Mouse (Mus musculus) hindbrain, embryonic 10.5 days (tissue): ENCODE results near the gene Urb1. TPM values are rescaled to one million over a fixed set of nuclear protein-coding genes. Genes with fewer than 3 reads are reported as not detected.

Experiments
- DNase-seq: peaks from one replicate; pipeline ENCODE4 v3.0.0-alpha.2; 2017; ENCODE audit warnings: low spot score
- H3K27ac ChIP-seq: fragments of 300-500 bp; sonication (generic); 2 replicates; pipeline ENCODE4 v1.5.1; 2016; ENCODE audit warnings: mild to moderate bottlenecking, moderate library complexity
- H3K27me3 ChIP-seq: fragments of 300-500 bp; sonication (generic); 2 replicates; pipeline ENCODE4 v1.6.1; 2016; ENCODE audit warnings: mild to moderate bottlenecking; ENCODE audit not compliant: poor library complexity, insufficient read depth, severe bottlenecking
- H3K36me3 ChIP-seq: fragments of 300-500 bp; sonication (generic); 2 replicates; pipeline ENCODE4 v1.6.1; 2016; ENCODE audit warnings: mild to moderate bottlenecking, moderate library complexity
- H3K4me1 ChIP-seq: fragments of 300-500 bp; sonication (generic); replicated peaks from 2 replicates; pipeline ENCODE4 v1.6.1; 2016; ENCODE audit warnings: mild to moderate bottlenecking
- H3K4me3 ChIP-seq: fragments of 300-500 bp; sonication (generic); 2 replicates; pipeline ENCODE4 v1.5.1; 2016; ENCODE audit warnings: mild to moderate bottlenecking, moderate library complexity
- H3K9me3 ChIP-seq: fragments of 300-500 bp; sonication (generic); 2 replicates; pipeline ENCODE4 v1.6.1; 2016; ENCODE audit warnings: mild to moderate bottlenecking, moderate library complexity
- WGBS: fragments of 180-500 bp; shearing (Covaris S2); methylation state at CpG from one replicate; pipeline ENCODE4 v1.1.7; 2016; 5-methylcytosine and 5-hydroxymethylcytosine counted together
- polyA plus RNA-seq: library from polyadenylated mRNA; unstranded; fragments of >200 nt; fragmentation: Nextera tagmentation; extraction: Ambion mirVana; gene quantifications from 2 replicates; pipeline ENCODE4 v1.2.1, GENCODE M21; 2016

The Urb1 gene
- polyA plus RNA-seq, 1 experiment from 2014 or later = 10.2 TPM

- H3K27ac ChIP-seq = no peak overlapping the region
- peaks cover 98% of the 10 kb centered on the region for H3K36me3 ChIP-seq
- H3K27me3 ChIP-seq = no peaks in the 10 kb centered on the region
- no peaks in the 10 kb centered on the region for H3K4me1 ChIP-seq
- no peaks in the 10 kb centered on the region for H3K9me3 ChIP-seq
- no peak overlapping the region for H3K4me3 ChIP-seq
- WGBS = 92% methylated on average over 4 of the region's 4 CpGs
- DNase-seq = no peak
Measured at GRCm38 (mm10) chr16:90785257-90785656, 25.0 kb downstream of the Urb1 start.

GRCm38 (mm10) chr16:90783302-90783701 is 26.9 kb downstream of the Urb1 start:
- no peaks in the 10 kb centered on the region for H3K9me3 ChIP-seq
- H3K4me3 ChIP-seq = no peak overlapping the region
- 93% methylated on average over 11 of the region's 11 CpGs for WGBS
- H3K27me3 ChIP-seq = no peaks in the 10 kb centered on the region
- no peaks in the 10 kb centered on the region for H3K4me1 ChIP-seq
- no peak for DNase-seq
- peaks cover 98% of the 10 kb centered on the region for H3K36me3 ChIP-seq
- no peak overlapping the region for H3K27ac ChIP-seq

- peak; percentile 10 for DNase-seq
- no peaks in the 10 kb centered on the region for H3K9me3 ChIP-seq
- H3K36me3 ChIP-seq = peaks cover 98% of the 10 kb centered on the region
- no peaks in the 10 kb centered on the region for H3K27me3 ChIP-seq
- H3K4me1 ChIP-seq = no peaks in the 10 kb centered on the region
- H3K27ac ChIP-seq = no peak overlapping the region
- 79% methylated on average over 11 of the region's 11 CpGs for WGBS
- H3K4me3 ChIP-seq = no peak overlapping the region
Measured at GRCm38 (mm10) chr16:90779783-90780182, 30.4 kb downstream of the Urb1 start.

DNA sequence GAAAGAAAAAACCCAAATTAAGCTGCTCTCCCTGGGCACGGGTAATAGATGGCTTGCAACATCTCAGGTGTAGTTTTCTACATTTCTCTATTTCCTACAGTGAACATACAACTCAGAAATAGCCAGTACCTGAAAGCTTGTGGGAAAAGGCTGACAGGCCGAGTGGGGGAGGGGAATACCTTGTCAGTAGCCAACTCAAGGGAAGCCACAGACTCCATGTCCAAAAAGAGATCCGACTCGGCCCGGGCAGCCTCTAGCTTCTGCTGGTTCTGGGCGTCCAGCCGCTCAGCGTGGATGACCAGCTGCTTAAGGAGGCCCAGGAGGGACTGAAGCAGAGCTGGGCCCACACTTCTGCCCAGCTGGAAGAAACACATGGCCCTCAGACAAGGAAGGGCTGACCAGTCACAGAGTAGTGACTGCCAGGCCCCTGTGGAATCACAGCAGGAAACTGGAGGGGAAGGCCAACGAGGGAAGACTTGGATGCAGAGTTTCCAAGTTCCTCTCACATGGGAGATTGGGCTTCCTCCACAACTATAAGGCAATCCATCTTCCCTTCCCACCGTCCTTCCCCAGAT is 34.2 kb downstream of the Urb1 start:
- DNase-seq = no peak
- Histone ChIP-seq H3K27me3 (no peaks in the 10 kb centered on the region), H3K27ac (no peak overlapping the region), H3K4me3 (no peak overlapping the region), H3K9me3 (no peaks in the 10 kb centered on the region), H3K4me1 (no peaks in the 10 kb centered on the region), H3K36me3 (peaks cover 100% of the 10 kb centered on the region)
- WGBS = 85% methylated on average over 10 of the region's 10 CpGs

GRCm38 (mm10) chr16:90774646-90775045 is 35.6 kb downstream of the Urb1 start:
- 91% methylated on average over 6 of the region's 6 CpGs for WGBS
- Histone ChIP-seq H3K27me3 (no peaks in the 10 kb centered on the region), H3K4me3 (no peak overlapping the region), H3K27ac (no peak overlapping the region), H3K4me1 (no peaks in the 10 kb centered on the region), H3K36me3 (peaks cover 100% of the 10 kb centered on the region), H3K9me3 (no peaks in the 10 kb centered on the region)
- no peak for DNase-seq

GRCm38 (mm10) chr16:90774216-90774615 is 36.0 kb downstream of the Urb1 start:
- H3K4me1 ChIP-seq = no peaks in the 10 kb centered on the region
- WGBS = 94% methylated on average over 12 of the region's 12 CpGs

DNA sequence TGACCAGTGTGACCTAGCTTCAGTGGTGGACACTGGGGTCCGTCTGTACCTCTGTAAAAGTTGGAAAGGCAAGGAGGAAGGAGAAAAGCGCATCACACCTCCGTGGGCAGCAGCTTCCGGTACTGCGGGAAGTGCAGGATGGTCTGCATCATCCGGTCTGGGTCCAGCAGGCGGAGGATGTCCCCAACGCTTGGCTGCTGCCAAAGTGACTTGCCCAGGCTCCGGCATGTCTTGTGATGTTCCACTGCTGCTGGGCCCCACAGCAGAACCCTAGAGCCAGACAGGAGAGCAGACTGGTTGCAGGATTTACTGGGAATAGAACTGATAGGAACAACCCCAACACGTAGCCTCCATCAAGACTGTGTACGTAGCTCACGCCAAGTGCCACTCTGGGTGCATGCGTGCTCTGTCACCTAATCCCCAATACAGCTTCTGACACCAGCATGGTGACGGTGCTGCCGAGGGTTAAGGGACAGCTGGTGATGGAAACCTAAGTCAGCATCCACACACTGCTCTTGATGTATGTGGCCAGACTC is 43.2 kb downstream of the Urb1 start:
- Histone ChIP-seq H3K9me3 (no peaks in the 10 kb centered on the region), H3K27ac (no peak overlapping the region), H3K4me1 (no peaks in the 10 kb centered on the region), H3K4me3 (no peak overlapping the region), H3K36me3 (peaks cover 96% of the 10 kb centered on the region), H3K27me3 (no peaks in the 10 kb centered on the region)
- no peak for DNase-seq
- WGBS = 92% methylated on average over 15 of the region's 15 CpGs

More at GRCm38 (mm10) chr16:90774216-90774615, 36.0 kb downstream of the Urb1 start:
- no peaks in the 10 kb centered on the region for H3K27me3 ChIP-seq
- H3K36me3 ChIP-seq = peaks cover 100% of the 10 kb centered on the region
- H3K27ac ChIP-seq = no peak overlapping the region
- no peak overlapping the region for H3K4me3 ChIP-seq
- H3K9me3 ChIP-seq = no peaks in the 10 kb centered on the region
- DNase-seq = no peak

DNA sequence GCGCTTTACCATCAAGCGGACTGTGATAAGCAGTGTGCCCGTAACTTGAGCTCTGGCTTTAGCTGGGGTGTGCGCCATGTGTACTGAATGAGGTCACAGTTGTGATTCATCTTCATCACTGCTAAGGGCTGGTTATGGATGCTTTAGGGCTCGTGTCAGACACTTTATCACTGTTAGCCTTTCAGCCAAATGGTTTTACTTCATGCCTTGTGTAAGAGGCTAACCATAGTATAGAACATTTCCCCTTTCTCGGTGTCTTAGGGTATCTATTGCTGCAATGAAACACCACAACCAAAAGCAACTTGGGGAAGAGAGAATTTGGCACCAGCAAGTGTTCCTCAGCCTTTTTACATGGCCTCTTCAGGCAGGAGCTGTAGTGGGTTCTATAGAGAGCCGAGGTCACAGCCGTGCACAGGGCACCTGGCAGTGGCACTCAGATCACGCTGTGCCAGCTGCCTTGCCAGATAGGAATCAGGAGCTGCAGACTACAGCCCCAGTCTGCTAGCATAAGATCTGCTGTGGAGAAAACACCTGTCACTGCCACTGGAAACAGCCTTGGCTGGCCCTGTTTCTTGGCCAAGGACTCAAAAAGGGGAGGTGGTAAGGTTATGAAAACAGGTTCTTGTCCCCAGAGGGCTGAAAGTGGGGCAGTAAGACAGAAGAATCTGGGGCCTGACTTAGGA is 44.9 kb downstream of the Urb1 start:
- H3K4me1 ChIP-seq = no peaks in the 10 kb centered on the region; the same call in 1 of the 2 replicates
- 94% methylated on average over 9 of the region's 9 CpGs for WGBS
- peaks cover 96% of the 10 kb centered on the region for H3K36me3 ChIP-seq
- H3K27ac ChIP-seq = no peak overlapping the region
- no peaks in the 10 kb centered on the region for H3K9me3 ChIP-seq
- no peak overlapping the region for H3K4me3 ChIP-seq
- H3K27me3 ChIP-seq = no peaks in the 10 kb centered on the region
- no peak for DNase-seq

DNA sequence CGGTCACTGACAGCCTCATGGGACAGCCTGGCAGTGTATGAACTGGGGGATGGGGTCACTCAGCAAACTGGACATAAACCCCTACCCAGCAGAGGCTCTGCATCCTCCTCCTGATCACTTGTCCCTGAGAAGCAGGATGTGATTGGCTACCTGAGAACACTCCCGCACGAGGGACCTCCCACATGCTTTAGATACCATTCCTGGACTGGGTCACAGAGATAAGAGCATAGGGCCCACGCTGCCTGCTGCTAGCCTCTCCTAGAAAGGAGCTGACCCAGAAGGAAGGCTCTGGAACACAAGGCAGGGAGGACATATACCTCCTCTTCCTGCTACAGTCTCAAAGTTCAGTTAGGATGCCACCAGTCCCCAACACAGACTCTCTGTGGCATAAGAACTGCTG is 49.7 kb downstream of the Urb1 start:
- Histone ChIP-seq H3K27ac (no peak overlapping the region), H3K4me3 (no peak overlapping the region), H3K9me3 (no peaks in the 10 kb centered on the region), H3K27me3 (no peaks in the 10 kb centered on the region), H3K4me1 (no peaks in the 10 kb centered on the region; the same call in 1 of the 2 replicates), H3K36me3 (peaks cover 92% of the 10 kb centered on the region)
- 88% methylated on average over 4 of the region's 4 CpGs for WGBS
- DNase-seq = no peak

DNA sequence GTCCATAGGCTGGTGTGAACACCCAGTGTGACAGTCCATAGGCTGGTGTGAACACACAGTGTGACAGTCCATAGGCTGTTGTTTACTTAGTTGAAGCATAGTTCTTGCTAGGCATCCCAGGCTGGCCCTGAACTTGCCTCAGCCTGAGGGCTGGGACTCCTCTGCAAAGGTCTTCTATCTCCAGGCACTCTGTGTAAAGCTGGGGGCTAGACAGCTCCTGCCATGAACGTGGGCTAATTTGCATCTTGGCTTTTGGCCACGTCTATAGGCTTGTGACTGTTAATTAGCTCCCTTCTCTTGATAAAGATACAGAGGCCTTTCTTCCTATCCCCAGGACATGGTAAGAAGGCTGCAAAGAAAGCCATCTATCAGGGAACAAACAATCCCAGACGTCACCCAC is 50.9 kb downstream of the Urb1 start:
- DNase-seq = no peak
- no peaks in the 10 kb centered on the region for H3K27me3 ChIP-seq
- WGBS = 70% methylated on average over 3 of the region's 3 CpGs
- no peaks in the 10 kb centered on the region for H3K9me3 ChIP-seq
- H3K27ac ChIP-seq = no peak overlapping the region; the same call in 1 of the 2 replicates
- H3K4me3 ChIP-seq = no peak overlapping the region
- no peaks in the 10 kb centered on the region; the same call in 1 of the 2 replicates for H3K4me1 ChIP-seq
- H3K36me3 ChIP-seq = peaks cover 94% of the 10 kb centered on the region

- H3K9me3 ChIP-seq = no peaks in the 10 kb centered on the region
- 92% methylated on average over 13 of the region's 13 CpGs for WGBS
- no peak overlapping the region for H3K27ac ChIP-seq
- no peaks in the 10 kb centered on the region for H3K27me3 ChIP-seq
- no peak overlapping the region for H3K4me3 ChIP-seq
- peaks cover 76% of the 10 kb centered on the region for H3K36me3 ChIP-seq
- no peak for DNase-seq
- H3K4me1 ChIP-seq = peaks cover 9% of the 10 kb centered on the region
Measured at GRCm38 (mm10) chr16:90753386-90753941, 56.7 kb downstream of the Urb1 start.

- Histone ChIP-seq H3K27me3 (no peaks in the 10 kb centered on the region), H3K4me1 (peaks cover 31% of the 10 kb centered on the region), H3K9me3 (no peaks in the 10 kb centered on the region), H3K27ac (no peak overlapping the region), H3K36me3 (peaks cover 28% of the 10 kb centered on the region), H3K4me3 (no peak overlapping the region)
- 95% methylated on average over 7 of the region's 7 CpGs for WGBS
- no peak for DNase-seq
Measured at GRCm38 (mm10) chr16:90748169-90748568, 62.0 kb downstream of the Urb1 start.

GRCm38 (mm10) chr16:90747143-90747542 is 63.1 kb downstream of the Urb1 start:
- Histone ChIP-seq H3K4me3 (no peak overlapping the region), H3K9me3 (no peaks in the 10 kb centered on the region), H3K4me1 (peaks cover 39% of the 10 kb centered on the region), H3K27ac (peak overlapping the region; percentile 30; the same call in 1 of the 2 replicates), H3K36me3 (peaks cover 18% of the 10 kb centered on the region), H3K27me3 (no peaks in the 10 kb centered on the region)
- WGBS = 92% methylated on average over 6 of the region's 6 CpGs
- DNase-seq = no peak
